22 mouse cellular contexts compared by ENCODE assay signal in genomic region chr4:89678713-89679112, GRCm38 (mm10). TPM values are rescaled to one million over a fixed set of nuclear protein-coding genes. Genes with fewer than 3 reads are reported as not detected.
A peak's percentile ranks its signal among the peaks of the same experiment; 100 is the strongest.
DNase-seq lines count a peak whose midpoint lies in the region; ATAC-seq lines count a peak whose summit lies in the region.
"Had no signal": no experiment of that assay in that cellular context is flagged by ENCODE, and none has a peak within 500 bp of the region (broad histone marks: within the 10 kb centered on the region; RNA-seq: fewer than 3 reads in every experiment).

No protein-coding gene starts in this region.

- H3K27me3 ChIP-seq in forebrain, embryonic 13.5 days: no peaks in the 10 kb centered on the region
- no peaks in the 10 kb centered on the region for H3K27me3 ChIP-seq in midbrain, embryonic 16.5 days (ENCODE audit: control insufficient read depth, insufficient read depth, low read depth, low read length)
- H3K27me3 ChIP-seq: embryonic facial prominence, embryonic 12.5 days; heart, embryonic 13.5 days; intestine, embryonic 15.5 days; kidney, embryonic 15.5 days; liver, embryonic 12.5 days; lung, embryonic 15.5 days had no signal

- H3K4me2 ChIP-seq in forebrain, embryonic 13.5 days: no peak overlapping the region
- no peak overlapping the region for H3K4me2 ChIP-seq in midbrain, embryonic 16.5 days (ENCODE audit: low read length)
- H3K4me2 ChIP-seq: embryonic facial prominence, embryonic 12.5 days; heart, embryonic 13.5 days; intestine, embryonic 15.5 days; kidney, embryonic 15.5 days; liver, embryonic 12.5 days; lung, embryonic 15.5 days had no signal

- peak; percentile 44 to 47 for DNase-seq in cerebellum, postnatal 10 days
- DNase-seq in left cerebral cortex, postnatal 4 days: peak; percentile 35
- no peak for DNase-seq in left cerebral cortex, postnatal 10 days (ENCODE audit: extremely low spot score in 1 of 2, low spot score in 2 of 2)
- no peak for DNase-seq in natural killer cell, adult 2 months (ENCODE audit: low spot score in 2 of 2)
- no peak for DNase-seq in gastrocnemius, postnatal 25 days
- DNase-seq: cerebellum, postnatal 25 days; heart, postnatal 4 days; right cerebral cortex, postnatal 14 days had no signal

- intact Hi-C loops in left cerebral cortex, postnatal 4 days (cut with DNase I): no loop called here
- intact Hi-C loops in left cerebral cortex, postnatal 10 days (cut with DNase I): no loop called here

- H3K9me3 ChIP-seq in forebrain, embryonic 13.5 days (replicated peaks): no peaks in the 10 kb centered on the region
- no peaks in the 10 kb centered on the region for H3K9me3 ChIP-seq in midbrain, embryonic 16.5 days (replicated peaks; ENCODE audit: control insufficient read depth, low read length, poor library complexity, severe bottlenecking)
- H3K9me3 ChIP-seq: embryonic facial prominence, embryonic 12.5 days; G1E; heart, embryonic 13.5 days; intestine, embryonic 15.5 days; kidney, embryonic 15.5 days; limb, embryonic 10.5 days; liver, embryonic 12.5 days; lung, embryonic 15.5 days had no signal

- H3K4me1 ChIP-seq in forebrain, embryonic 13.5 days: peaks cover 22% of the 10 kb centered on the region; the same call in 1 of the 2 replicates
- H3K4me1 ChIP-seq in midbrain, embryonic 16.5 days (ENCODE audit: control insufficient read depth, insufficient read depth, low read length): no peaks in the 10 kb centered on the region
- H3K4me1 ChIP-seq: embryonic facial prominence, embryonic 12.5 days; heart, embryonic 13.5 days; intestine, embryonic 15.5 days; kidney, embryonic 15.5 days; limb, embryonic 10.5 days; liver, embryonic 12.5 days; lung, embryonic 15.5 days had no signal

- H3K36me3 ChIP-seq in forebrain, embryonic 13.5 days (ENCODE audit: poor library complexity, severe bottlenecking): no peaks in the 10 kb centered on the region
- H3K36me3 ChIP-seq in midbrain, embryonic 16.5 days (ENCODE audit: control insufficient read depth, insufficient read depth, low read length): no peaks in the 10 kb centered on the region
- H3K36me3 ChIP-seq: embryonic facial prominence, embryonic 12.5 days; G1E; heart, embryonic 13.5 days; intestine, embryonic 15.5 days; kidney, embryonic 15.5 days; limb, embryonic 10.5 days; liver, embryonic 12.5 days; lung, embryonic 15.5 days had no signal

- no peak overlapping the region for H3K4me3 ChIP-seq in forebrain, embryonic 13.5 days
- H3K4me3 ChIP-seq in midbrain, embryonic 16.5 days (ENCODE audit: low read depth, low read length): no peak overlapping the region
- H3K4me3 ChIP-seq: embryonic facial prominence, embryonic 12.5 days; heart, embryonic 13.5 days; intestine, embryonic 15.5 days; kidney, embryonic 15.5 days; limb, embryonic 10.5 days; liver, embryonic 12.5 days; lung, embryonic 15.5 days had no signal

- H3K27ac ChIP-seq in forebrain, embryonic 13.5 days: no peak overlapping the region
- H3K27ac ChIP-seq in midbrain, embryonic 16.5 days (ENCODE audit: low read length): no peak overlapping the region
- H3K27ac ChIP-seq: embryonic facial prominence, embryonic 12.5 days; heart, embryonic 13.5 days; intestine, embryonic 15.5 days; kidney, embryonic 15.5 days; limb, embryonic 10.5 days; liver, embryonic 12.5 days; lung, embryonic 15.5 days had no signal

- 5% methylated on average over 5 of the region's 5 CpGs for WGBS in forebrain, embryonic 13.5 days
- WGBS in midbrain, embryonic 16.5 days: 13% methylated on average over 5 of the region's 5 CpGs

- H3K9ac ChIP-seq in forebrain, embryonic 13.5 days: no peak overlapping the region
- no peak overlapping the region for H3K9ac ChIP-seq in midbrain, embryonic 16.5 days (ENCODE audit: low read depth, low read length)
- H3K9ac ChIP-seq: embryonic facial prominence, embryonic 12.5 days; heart, embryonic 13.5 days; intestine, embryonic 15.5 days; kidney, embryonic 15.5 days; liver, embryonic 12.5 days; lung, embryonic 15.5 days had no signal

- ATAC-seq in cerebellum, adult (ENCODE audit: insufficient number of reproducible peaks, low FRiP score, low TSS enrichment): no peak
- ATAC-seq in forebrain, embryonic 13.5 days: peak; percentile 92
- ATAC-seq in midbrain, embryonic 16.5 days: peak; percentile 39; the same call in 1 of the 2 replicates
- ATAC-seq: CD4-positive, CD25-positive, alpha-beta regulatory T cell, adult 4 months; intestine, embryonic 15.5 days; liver, embryonic 12.5 days had no signal

RNA-seq across cellular contexts. Expression of gene Dmrta1, which starts 0.5 kb away (rescaled TPM):
- 1 to 10 TPM; 1.0 to 1.4 TPM for total RNA-seq in left cerebral cortex, postnatal 4 days (2021)
- total RNA-seq in left cerebral cortex, postnatal 10 days (2021): 1 to 10 TPM; 1.2 to 1.6 TPM
- 3.0 and 3.4 TPM in 2 replicates for polyA plus RNA-seq in forebrain, embryonic 13.5 days (2015; fragmentation: Nextera tagmentation; extraction: Ambion mirVana)
- polyA plus RNA-seq in midbrain, embryonic 16.5 days (2015; fragmentation: Nextera tagmentation; extraction: Ambion mirVana): 0.20 and 0.42 TPM in 2 replicates
- not detected for total RNA-seq in gastrocnemius, postnatal 25 days (2021)
- total RNA-seq: gastrocnemius, adult 18-20 months; granulocyte monocyte progenitor cell, adult 5-6 weeks had no signal
- polyA plus RNA-seq: CD4-positive, CD25-positive, alpha-beta regulatory T cell, adult 4 months; G1E; liver, embryonic 12.5 days; lung, embryonic 15.5 days had no signal

Comparison
In these comparisons a context has a peak if more than half of its experiments do, and no peak if none do; other contexts are left out.
1. DNase-seq: peak in cerebellum, postnatal 10 days (2 of 2) and left cerebral cortex, postnatal 4 days (single experiment); none in left cerebral cortex, postnatal 10 days (0 of 2), natural killer cell, adult 2 months (0 of 2) and gastrocnemius, postnatal 25 days (single experiment).